Mouse (Mus musculus): Measurements from ENCODE around the gene Edc4. TPM values are rescaled to one million over a fixed set of nuclear protein-coding genes. Genes with fewer than 3 reads are reported as not detected.

The Edc4 gene
- total and polyA plus RNA-seq, 3 experiments: 46.1 to 72.1 TPM; not detected in 1

GRCm38 (mm10) chr8:105889756-105890465 is 9.2 kb downstream of the Edc4 start:
- no peak overlapping the region for H3K4me3 ChIP-seq (ENCODE audit: control insufficient read depth in 1 of 2, insufficient read depth in 1 of 2, low read depth in 2 of 2, low read length in 2 of 2)
- H3K36me3 ChIP-seq (ENCODE audit: control insufficient read depth in 1 of 2, insufficient read depth in 2 of 2, low read length in 2 of 2): peaks cover 0 to 9% of the 10 kb centered on the region in 2 experiments; a peak in 2 of 4 replicates
- H3K27ac ChIP-seq (ENCODE audit: control insufficient read depth, low read depth, low read length): no peak overlapping the region
- no peaks in the 10 kb centered on the region for H3K4me1 ChIP-seq (ENCODE audit: control insufficient read depth in 1 of 2, insufficient read depth in 2 of 2, low read length in 2 of 2)
- no peak overlapping the region for H3K9ac ChIP-seq (ENCODE audit: control insufficient read depth, low read depth, low read length, poor library complexity, severe bottlenecking)
- H3K9me3 ChIP-seq (replicated peaks; ENCODE audit: insufficient read depth, low read length): no peaks in the 10 kb centered on the region
- H3K27me3 ChIP-seq (ENCODE audit: control insufficient read depth in 1 of 2, insufficient read depth in 2 of 2, low read length in 2 of 2): no peaks in the 10 kb centered on the region
- TF ChIP-seq TAL1 (IDR thresholded peaks at IDR 0.05; ENCODE audit: low read length) (no peak), USF1 (IDR thresholded peaks at IDR 0.05; ENCODE audit: low read depth, low read length) (no peak), POLR2AphosphoS5 (IDR thresholded peaks at IDR 0.05; ENCODE audit: borderline replicate concordance, low read depth, low read length) (no peak), ZKSCAN1 (IDR thresholded peaks at IDR 0.05; ENCODE audit: low read depth, low read length) (no peak), BHLHE40 (IDR thresholded peaks at IDR 0.05; ENCODE audit: borderline replicate concordance, low read depth, low read length) (no peak), EP300 (IDR thresholded peaks at IDR 0.05; ENCODE audit: low read depth in 1 of 2, low read length in 2 of 2) (no peak), CHD1 (IDR thresholded peaks at IDR 0.05; ENCODE audit: low read depth, low read length) (no peak), MXI1 (IDR thresholded peaks at IDR 0.05; ENCODE audit: low read depth, low read length) (no peak), ZNF384 (IDR thresholded peaks at IDR 0.05; ENCODE audit: low read depth, low read length) (no peak)
- no peak for DNase-seq (ENCODE audit: low read depth, low spot score)
- no peaks in the 10 kb centered on the region for H3K79me2 ChIP-seq (ENCODE audit: control insufficient read depth, insufficient read depth, low read length, poor library complexity)

GRCm38 (mm10) chr8:105890870-105891269 is 10.2 kb downstream of the Edc4 start:
- H3K79me2 ChIP-seq (ENCODE audit: control insufficient read depth, insufficient read depth, low read length, poor library complexity): no peaks in the 10 kb centered on the region
- H3K36me3 ChIP-seq (ENCODE audit: control insufficient read depth in 1 of 2, insufficient read depth in 2 of 2, low read length in 2 of 2): peaks cover 0 to 9% of the 10 kb centered on the region in 2 experiments; a peak in 2 of 4 replicates
- no peak overlapping the region for H3K27ac ChIP-seq (ENCODE audit: control insufficient read depth, low read depth, low read length)
- H3K4me1 ChIP-seq (ENCODE audit: control insufficient read depth in 1 of 2, insufficient read depth in 2 of 2, low read length in 2 of 2): no peaks in the 10 kb centered on the region
- H3K4me3 ChIP-seq (ENCODE audit: control insufficient read depth in 1 of 2, insufficient read depth in 1 of 2, low read depth in 2 of 2, low read length in 2 of 2): no peak overlapping the region
- DNase-seq (ENCODE audit: low read depth, low spot score): no peak
- TF ChIP-seq BHLHE40 (IDR thresholded peaks at IDR 0.05; ENCODE audit: borderline replicate concordance, low read depth, low read length) (no peak), GATA1 (IDR thresholded peaks at IDR 0.05; ENCODE audit: low read depth, low read length) (no peak), USF2 (IDR thresholded peaks at IDR 0.05; ENCODE audit: borderline replicate concordance in 1 of 2, insufficient read depth in 1 of 2, low read depth in 1 of 2, low read length in 2 of 2) (no peak), CHD1 (IDR thresholded peaks at IDR 0.05; ENCODE audit: low read depth, low read length) (no peak), TCF12 (IDR thresholded peaks at IDR 0.05; ENCODE audit: low read depth, low read length) (no peak), RAD21 (IDR thresholded peaks at IDR 0.05; ENCODE audit: low read depth, low read length) (no peak), EP300 (IDR thresholded peaks at IDR 0.05; ENCODE audit: low read depth in 1 of 2, low read length in 2 of 2) (no peak), MEF2A (IDR thresholded peaks at IDR 0.05; ENCODE audit: extremely low read depth, insufficient replicate concordance, low read depth, low read length, poor library complexity, severe bottlenecking) (no peak), POLR2A (IDR thresholded peaks at IDR 0.05; ENCODE audit: control insufficient read depth in 1 of 2, insufficient read depth in 1 of 2, low read depth in 1 of 2, low read length in 2 of 2, poor library complexity in 1 of 2) (no peak), CTCF (IDR thresholded peaks at IDR 0.05 in 2 of 3, conservative IDR thresholded peaks at IDR 0.05 in 1 of 3; ENCODE audit: control insufficient read depth in 1 of 3, insufficient read depth in 1 of 3, low read depth in 2 of 3, low read length in 3 of 3, poor library complexity in 1 of 3, severe bottlenecking in 1 of 3) (no peak), NELFE (IDR thresholded peaks at IDR 0.05; ENCODE audit: low read depth, low read length) (no peak), RCOR1 (IDR thresholded peaks at IDR 0.05; ENCODE audit: low read depth, low read length) (no peak), MYC (IDR thresholded peaks at IDR 0.05; ENCODE audit: low read depth, low read length) (no peak), UBTF (IDR thresholded peaks at IDR 0.05; ENCODE audit: borderline replicate concordance, insufficient read depth, low read depth, low read length) (no peak), TBP (IDR thresholded peaks at IDR 0.05; ENCODE audit: low read depth, low read length) (no peak), ELF1 (IDR thresholded peaks at IDR 0.05; ENCODE audit: low read depth, low read length) (no peak), POLR2AphosphoS5 (IDR thresholded peaks at IDR 0.05; ENCODE audit: borderline replicate concordance, low read depth, low read length) (no peak), HCFC1 (IDR thresholded peaks at IDR 0.05; ENCODE audit: low read depth, low read length) (no peak), JUND (IDR thresholded peaks at IDR 0.05; ENCODE audit: low read depth, low read length) (no peak), ETS1 (IDR thresholded peaks at IDR 0.05; ENCODE audit: low read depth, low read length) (no peak)
- H3K9ac ChIP-seq (ENCODE audit: control insufficient read depth, low read depth, low read length, poor library complexity, severe bottlenecking): no peak overlapping the region
- H3K9me3 ChIP-seq (replicated peaks; ENCODE audit: insufficient read depth, low read length): no peaks in the 10 kb centered on the region
- no peaks in the 10 kb centered on the region for H3K27me3 ChIP-seq (ENCODE audit: control insufficient read depth in 1 of 2, insufficient read depth in 2 of 2, low read length in 2 of 2)
